Mouse (Mus musculus) inflammation-experienced regulatory T-cells, adult 6 months (primary cell): Measurements from ENCODE around the gene Gpatch1. TPM values are rescaled to one million over a fixed set of nuclear protein-coding genes. Genes with fewer than 3 reads are reported as not detected.

Experiments used
- ATAC-seq: one replicate; pipeline ENCODE4 v1.8.0; 2017
- polyA plus RNA-seq, 3 experiments: library from polyadenylated mRNA; unstranded; fragments of 100-300 nt; shearing (Covaris generic); gene quantifications; one replicate each; pipeline ENCODE4 v1.2.1; 2017

Gpatch1 gene
- polyA plus RNA-seq, result 10 to 100 TPM; 13.3 to 22.7 (median 21.2) TPM

DNA sequence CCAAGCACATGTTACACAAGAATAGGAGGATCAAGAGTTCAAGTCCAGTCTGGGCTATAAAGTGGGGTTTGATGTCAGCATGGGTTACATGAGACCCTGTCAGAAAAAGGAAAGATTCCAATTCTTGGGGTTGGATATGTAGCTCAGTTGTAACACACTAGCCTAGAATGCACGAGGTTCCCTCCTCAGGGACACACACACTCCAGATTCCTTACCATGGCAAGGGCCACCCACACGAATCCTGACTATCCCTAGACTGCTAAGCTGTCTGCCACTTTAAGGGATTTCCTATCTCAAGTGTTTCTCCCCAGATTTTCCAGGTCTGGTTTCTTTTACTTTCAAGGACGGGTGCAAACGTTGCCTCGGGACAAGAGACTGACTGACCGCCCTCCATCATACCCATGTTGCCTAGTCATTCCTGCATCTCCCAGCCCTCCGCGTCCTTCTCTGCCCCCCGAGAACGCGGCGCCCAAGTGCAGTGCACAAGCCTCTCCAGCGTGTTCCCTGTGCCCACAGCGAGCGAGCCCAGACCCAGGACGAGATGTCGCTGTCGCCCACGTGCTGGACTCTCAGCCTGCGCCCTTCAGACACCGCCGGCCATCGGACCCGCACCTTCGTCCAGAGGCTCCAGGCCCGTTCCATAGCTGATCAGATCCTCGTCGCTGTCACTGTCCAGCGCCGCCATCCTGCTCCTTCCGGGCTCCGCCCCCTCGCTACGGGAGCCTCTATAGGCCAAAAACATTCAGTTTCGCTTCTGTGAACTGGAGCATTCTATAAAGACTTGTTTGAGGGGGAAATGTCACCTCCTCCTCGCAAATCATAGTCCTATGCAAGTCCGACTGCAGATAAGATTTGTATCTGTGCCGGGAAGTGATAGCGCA lies at the start of gene Gpatch1:
TSS of gene Gpatch1 (minus strand) at position 712 of the 881 bp plus-strand sequence.
- ATAC-seq, result peak; percentile 95

DNA sequence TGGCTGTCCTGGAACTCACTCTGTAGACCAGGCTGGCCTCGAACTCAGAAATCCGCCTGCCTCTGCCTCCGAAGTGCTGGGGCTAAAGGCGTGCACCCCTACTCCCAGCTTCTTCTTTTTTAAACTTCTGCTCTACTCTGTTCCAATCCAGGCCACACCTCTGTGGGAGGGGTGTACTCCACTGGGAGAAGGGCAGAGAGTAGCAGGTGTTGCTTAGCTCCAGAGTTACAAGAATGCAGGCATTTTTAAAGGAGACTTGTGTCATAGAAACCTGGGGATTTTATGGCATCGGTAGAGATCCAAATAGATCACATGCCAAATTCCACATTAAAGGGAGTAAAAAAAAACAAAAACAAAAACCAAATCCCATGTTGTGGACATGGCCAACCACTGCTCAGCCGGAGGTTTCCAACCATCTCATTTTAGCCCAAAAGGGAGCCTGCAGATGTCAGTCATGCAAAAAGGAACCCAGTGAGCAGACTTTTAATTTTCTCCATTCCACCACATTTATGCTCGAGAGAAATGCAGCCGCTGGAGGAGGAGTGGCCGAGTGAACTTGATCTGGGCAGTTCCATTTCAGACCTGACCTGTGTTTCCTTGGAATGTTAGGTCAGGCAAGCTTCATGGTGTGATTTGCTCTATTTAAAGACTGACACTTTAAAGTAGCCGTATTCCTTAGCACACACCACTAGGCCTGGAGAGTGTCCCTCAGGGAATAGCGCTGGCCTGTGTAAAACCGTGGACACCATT lies 47.1 kb upstream of the Gpatch1 start:
- ATAC-seq, result no peak

DNA sequence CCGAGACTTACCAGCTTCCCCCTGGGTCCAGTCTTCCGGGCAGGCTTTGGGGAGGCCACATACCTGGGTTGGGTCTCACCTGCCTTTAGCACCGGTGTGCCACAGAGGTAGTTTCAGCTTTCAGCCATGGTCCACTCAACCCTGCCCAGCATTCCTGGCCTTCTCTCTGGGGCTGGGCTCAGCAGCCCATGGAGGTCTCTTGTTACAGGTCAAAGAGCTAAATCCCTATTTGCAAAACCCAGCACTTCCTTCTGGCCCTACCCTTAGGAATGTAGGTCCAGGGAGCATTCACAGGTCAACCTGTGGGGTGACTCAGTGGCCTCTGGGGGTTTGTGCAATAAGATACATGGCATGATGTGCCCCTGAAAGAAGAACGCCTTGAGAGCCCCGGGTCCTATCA lies 44.6 kb upstream of the Gpatch1 start:
- ATAC-seq, result no peak

DNA sequence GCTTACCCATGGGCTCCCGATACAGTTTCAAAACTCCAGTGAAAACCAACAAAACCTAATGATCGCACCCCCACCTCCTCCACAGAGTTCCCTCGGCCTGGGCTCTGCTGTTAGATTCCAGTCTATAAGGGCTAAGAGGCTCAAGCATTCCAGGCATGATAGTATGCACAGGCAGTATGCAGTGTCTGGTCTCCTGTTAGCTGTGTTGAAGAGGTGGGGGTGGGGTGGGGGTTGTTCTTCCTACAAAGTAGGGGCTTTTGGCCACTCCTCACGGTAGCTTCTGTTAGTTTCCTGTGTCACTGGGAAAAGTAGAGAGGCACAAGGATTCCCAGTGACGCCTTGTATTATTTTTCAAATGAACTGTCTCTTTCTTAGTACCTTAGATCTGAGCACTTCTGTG lies 44.0 kb upstream of the Gpatch1 start:
- ATAC-seq, result no peak

DNA sequence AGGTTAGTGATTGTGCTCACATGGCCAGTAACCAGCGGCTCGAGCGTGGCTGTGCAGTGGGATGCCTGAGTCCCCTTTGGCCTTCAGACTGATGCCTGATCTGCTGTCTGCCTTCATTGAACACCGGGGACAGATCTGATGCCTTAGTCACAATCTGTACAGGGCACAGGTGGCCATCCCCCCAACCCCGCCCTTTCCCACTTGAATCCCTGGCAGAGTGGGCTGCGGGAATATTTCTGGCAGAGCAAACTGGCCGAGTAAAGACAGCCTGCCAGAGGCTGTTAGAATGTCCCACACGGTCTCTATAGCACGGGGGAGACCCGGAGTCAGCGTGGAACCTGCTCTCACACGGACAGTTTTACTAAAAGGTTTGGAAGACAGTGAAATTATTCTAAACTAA lies 39.4 kb upstream of the Gpatch1 start:
- no peak for ATAC-seq

DNA sequence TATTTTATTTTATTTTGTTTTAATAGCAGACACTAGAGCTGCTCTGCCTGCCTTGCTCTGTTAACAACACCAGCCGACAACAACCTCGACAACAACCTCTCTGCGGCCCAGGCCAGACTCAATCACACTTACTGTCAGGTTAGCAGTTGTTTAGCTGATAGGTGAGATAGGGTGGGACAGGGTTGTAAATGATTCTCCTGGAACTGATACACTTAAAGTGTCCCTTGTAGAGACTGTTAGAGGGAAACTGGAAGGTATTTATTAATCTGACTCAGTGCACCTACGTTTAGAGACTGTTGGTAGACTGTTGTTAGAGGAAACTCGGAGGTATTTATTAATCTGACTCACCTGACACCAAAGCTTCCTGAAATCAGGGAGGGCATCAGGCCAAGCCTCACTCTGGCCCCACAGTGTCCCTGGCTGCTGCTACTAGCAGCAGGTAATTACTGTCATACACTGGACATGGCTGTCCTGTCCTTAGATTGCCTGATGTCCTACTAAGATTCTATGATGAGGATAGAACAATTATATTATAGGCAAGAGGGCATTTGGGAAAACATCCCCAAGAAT lies 37.1 kb upstream of the Gpatch1 start:
- ATAC-seq, result no peak

DNA sequence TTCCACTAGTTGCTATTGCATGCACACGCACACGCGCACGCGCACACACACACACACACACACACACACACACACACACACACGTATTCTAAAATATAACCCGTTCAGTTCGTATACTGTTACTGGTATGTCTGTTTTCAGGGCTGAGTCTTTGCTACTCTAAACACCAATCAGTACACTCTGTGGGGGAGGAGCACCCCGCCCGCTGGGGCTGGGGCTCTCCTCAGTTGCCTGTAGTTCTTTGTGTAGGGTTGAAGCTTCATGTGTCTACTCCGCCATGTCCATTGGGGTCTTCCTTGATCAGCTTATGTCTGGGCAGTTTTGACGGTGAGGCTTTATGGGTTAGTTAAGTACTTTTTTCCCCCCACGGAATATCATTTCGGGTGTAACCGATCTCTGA lies 35.1 kb upstream of the Gpatch1 start:
- no peak for ATAC-seq

DNA sequence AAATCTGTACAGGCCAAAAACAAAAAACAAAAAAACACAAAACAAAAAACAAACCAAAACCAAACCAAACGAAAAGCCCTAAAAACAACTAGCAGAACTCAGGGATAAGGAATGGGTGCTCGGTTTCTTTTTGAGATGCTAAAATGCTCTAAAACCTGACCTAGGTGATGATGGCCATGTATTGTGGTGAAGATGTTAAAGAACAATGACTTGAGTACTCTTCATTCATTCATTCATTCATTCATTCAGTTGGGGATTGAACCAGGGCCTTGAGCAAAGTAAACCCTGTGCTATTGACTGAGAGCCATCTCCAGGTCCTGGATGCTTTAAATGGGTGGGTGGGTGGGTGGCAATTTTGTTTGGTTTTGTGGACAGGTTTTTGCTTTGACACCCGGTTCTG lies 32.9 kb upstream of the Gpatch1 start:
- ATAC-seq, result no peak

DNA sequence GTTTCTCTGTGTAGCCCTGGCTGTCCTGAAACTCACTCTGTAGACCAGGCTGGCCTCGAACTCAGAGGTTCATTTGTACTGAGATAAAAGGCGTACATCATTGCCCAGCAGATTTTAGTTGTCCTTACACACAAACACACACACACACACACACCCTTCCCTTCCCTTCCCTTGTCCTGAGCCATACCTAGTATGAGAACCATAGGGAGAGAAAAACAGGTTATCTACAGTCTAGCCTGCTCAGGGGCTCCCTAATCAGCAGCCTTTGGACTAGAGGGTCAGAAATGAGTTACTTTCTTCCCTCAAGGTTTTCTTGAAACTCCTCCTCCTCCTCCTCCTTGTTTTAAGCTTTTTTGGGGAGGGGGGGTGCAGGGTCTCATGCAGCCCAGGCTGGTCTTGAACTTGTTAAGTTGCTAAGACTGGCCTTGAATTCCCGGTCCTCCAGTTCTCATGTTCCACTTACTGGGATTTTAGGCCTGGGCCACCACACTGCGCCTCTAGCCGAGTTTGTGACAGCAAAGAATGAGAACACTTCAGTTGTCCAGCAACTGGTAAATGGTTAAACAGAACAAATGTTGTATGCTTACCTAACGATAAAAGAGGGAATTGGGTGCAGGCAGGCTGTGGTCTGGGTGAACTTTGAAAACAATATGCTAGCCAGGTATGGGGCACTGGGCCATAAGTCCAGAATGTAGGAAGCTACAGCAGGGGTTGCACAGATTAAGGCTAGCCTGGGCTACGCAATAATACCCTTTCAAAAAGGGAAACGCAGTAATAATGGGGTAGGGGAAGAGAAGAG lies 31.8 kb upstream of the Gpatch1 start:
- ATAC-seq, result no peak

DNA sequence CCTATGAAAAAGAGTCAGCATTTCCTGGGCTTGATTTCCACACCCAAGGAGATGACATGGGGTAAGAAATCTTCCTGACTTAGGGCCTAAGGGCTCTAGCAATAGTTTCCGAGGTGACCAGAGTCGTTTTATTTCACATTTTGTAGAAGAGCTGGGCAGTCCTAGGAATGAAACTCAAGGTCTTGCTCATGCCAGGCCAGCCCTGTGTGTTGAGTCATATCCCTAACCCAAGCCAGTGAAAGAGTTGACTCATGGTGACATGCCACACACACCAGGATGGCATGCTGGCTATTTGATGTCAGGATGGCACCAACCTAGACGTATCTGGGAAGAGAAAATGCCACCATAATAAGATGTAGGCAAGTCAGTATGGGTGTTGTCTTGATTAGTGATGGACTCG lies 30.8 kb upstream of the Gpatch1 start:
- no peak for ATAC-seq

DNA sequence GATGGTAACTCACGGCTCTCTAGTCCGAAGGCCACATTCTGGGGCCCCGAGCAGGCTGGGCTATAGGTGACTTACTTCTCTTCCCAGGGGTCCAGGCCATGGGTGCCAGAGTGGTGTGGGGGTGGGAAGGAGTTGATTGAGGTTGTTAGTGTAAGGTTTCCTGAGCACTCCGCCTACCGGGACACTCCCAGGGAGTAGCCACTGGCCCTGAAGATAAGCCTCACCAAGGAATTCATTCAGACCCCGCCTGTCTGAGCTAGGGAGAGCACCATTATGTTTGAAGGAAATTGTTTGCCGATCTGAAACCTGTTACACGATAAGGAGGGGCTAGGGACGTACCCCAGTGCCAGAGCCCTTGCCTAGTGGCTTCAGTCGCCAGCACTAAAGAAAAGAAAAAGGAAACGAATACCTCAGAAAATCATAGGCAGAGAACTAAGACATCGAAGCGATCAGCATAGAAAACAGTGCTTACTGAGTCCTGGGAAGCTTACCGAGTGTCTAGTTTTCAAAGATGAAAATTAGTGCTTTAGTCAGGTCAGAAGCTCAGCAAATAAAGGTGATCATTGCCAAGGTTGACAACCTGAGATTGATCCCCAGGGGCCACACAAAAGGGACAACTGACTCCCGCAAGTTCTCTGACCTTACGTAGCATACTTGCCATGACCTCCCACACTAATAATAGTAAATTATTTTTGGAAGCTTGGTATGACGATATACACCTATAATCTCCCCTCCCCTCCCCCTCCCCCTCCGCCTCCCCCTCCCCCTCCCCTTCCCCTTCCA lies 29.9 kb upstream of the Gpatch1 start:
- ATAC-seq, result no peak

DNA sequence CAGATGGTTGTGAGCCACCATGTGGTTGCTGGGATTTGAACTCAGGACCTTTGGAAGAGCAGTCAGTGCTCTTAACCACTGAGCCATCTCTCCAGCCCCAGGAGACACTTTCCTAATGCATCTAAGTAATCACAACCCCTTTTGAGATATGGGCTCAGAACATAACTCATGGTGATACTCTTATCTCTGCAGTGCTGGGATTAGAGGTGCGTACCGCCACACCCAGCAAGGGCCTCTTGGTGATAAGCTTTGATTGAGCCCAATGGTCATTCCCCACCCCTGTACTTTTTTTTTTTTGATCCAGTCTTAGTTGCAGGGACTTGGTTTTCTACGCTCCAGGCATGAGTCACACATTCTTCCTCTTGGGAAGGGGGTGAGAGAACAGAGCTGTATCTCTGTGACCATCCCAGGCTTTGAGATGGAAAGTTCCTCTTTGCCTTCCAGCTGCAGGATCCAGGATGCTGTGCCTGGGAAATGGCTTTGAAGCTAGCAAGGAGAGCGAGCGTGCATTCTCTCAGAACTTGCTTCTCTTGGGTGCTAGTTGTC lies 26.6 kb upstream of the Gpatch1 start:
- ATAC-seq, result no peak

DNA sequence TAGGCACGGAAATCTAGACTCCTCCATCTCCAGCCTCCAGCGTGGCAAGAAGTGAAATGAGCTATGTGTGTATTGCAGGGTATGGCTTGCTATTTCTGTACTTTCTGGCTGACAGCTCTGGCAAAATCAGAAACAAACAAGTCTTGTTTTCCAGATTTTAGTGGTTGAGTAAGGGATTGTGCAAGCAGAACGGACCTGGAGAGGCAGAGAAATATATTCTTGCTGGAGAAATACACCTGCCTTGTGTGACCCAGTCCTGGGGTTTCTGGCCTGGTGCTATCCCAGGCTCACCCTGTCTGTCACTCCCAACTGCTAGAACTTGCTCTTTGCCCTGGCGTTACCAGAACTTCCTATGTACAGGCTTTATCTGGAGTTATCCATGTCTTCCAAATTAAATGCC lies 24.3 kb upstream of the Gpatch1 start:
- no peak for ATAC-seq

DNA sequence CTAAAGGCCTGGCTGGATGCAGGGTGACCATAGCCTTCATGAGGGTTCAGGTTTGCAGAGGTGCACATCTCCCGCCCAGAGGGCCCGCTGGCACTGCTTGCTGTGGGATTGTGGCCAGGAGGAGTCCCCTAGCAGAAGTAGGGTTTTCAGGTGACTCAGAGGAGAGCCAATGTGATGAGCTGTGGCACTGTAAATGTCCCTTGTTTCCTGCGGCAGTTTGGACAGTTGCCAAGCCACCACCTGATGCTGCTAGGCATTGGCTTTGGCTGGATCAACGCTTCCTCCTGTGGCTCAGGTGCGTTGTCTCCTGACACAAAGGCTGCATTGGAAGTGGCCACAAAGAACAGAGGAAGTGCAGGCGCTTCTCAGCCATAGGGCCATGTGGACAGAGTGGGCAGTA lies 23.0 kb upstream of the Gpatch1 start:
- no peak for ATAC-seq

DNA sequence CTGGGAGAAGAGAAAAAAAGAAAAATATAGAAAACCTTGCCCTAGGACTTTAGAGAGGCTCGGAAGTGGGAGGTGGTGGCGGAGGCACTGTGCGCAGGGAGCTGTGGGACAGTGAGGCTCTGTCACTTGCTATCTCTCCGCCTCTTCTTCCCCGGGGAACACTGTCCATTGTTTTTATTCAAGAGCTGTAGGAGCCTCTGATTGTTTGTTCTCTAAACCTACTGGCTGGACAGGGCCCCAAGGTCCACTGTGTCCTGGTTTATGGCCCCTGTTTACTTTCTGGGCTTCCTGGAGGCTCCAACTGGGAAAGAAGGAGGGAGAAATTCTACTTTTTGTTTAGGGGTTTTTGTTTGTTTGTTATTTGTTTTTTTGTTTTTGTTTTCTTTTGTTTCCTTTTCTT lies 22.0 kb upstream of the Gpatch1 start:
- no peak for ATAC-seq

DNA sequence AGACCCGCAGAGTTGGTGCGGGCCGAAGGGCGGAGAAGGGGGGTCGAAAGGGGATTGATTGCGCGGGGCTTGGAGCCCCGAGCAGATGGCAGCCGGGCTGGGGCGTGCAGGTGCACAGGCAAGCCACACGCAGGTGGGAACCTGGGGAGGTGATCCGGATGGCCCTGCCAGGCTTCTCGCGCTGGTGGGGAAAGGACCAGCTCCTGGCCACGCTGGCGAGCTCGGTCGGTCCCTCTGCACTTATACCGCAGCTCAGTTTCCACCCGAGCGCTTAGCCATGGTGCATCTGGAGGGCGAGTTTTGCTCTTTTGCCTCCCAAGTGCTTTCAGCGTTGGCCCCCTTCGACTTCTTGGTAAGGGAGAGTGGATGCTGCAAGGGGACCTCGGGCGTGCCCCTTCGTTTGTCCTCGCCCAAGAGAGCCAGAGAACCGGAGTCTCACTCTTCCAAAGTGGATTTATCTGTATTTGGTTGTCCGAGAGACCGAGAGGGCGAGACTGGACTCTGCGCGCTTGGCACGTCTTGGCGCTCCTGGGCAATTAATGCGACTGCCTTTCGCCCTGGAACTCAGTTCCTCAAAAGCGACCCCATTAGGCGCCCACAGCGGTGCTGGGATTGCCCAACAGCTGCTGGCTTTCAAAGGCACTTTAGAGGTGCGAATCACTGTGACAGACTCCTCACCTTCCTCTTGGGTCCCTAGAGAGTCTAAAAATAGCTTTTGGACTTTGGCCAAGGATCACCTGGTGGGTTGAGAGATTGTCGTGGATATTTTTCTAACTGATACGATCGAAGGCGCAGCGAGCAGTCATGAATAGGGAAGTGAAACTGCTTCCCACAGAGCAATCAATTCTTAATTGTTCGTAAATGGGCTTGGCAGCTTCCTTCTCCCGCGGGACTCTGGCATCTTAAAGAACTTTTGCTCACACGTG lies 16.6 kb upstream of the Gpatch1 start:
- no peak for ATAC-seq

DNA sequence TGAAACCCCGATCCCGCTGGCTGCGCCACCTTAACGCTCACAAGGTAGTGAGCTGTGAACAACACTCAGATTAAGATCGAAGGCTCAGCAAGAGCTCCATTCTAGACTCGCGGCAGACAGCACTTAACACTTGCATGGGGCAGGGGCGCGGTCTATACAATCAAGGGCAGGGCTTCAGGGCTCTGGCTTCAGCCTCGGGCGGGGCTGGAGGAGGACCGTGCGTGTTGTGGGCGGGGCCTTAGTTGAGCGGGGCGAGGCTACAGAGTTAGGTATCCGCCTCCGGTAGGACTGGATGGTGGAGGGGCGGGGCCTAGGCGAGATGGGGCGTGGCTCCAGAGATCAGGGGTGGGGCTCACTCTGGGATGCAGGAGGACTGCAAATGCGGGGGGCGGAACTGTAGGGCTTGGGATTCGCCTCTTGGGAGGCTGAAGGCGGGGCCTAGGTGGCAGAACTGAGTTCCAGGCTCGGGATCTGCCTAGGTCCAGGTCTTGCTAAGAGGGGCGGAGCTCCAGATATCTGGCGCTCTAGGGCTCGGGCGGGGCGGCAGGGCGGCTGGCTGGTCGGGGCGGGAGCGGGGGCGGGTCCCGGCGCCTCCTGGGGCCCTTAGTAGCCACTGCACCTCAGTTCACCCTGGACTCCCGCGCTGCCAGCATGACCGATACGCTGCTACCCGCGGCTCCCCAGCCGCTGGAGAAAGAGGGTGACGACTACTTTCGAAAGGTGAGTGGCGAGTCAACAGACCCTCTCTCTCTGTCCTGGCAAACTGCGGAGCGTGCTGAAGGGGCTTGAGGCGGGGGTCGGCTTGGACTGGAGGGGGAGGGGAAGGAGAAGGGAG lies 15.7 kb upstream of the Gpatch1 start, which contains the start of gene Rhpn2:
TSS of gene Rhpn2 (plus strand) at position 479 of the 835 bp plus-strand sequence.
- peak; percentile 98 for ATAC-seq

DNA sequence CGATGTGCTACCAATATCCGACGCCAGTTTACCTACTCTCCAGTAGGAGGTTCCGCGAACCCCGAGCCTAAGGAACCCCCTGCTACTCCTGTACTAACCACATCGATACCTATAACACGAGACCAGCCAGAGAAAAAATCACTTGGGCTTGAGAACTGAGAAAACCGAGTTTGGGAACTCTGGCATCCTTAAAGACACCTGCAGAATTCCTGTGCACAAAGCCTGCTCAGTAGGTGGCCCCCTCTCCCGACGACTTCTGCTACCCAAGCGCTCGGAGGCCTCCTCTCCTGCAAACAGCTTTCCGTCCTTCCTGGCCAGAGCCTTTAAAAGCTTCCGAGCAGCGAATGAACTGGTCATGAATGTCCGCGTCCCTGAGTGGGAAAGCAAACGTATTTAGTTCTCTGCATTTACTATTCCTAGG lies 15.0 kb upstream of the Gpatch1 start:
- ATAC-seq, result peak; percentile 9

DNA sequence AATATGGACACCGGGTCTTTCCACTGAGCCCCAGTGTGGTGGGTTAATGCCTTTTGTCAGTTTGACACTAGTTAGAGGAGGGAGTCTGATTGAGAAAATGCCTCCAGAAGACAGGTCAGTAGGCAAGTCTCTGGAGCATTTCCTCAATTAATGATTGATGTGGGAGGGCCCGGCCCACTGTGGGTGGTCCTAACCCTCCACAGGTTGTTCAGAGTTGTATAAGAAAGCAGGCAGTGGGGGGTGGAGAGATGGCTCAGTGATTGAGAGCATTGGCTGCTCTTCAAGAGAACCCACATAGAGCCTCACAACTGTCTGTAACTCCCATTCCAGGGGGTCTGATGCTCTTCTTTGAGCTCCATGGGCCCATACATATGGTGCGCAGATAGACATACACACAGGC lies 13.3 kb upstream of the Gpatch1 start:
- no peak for ATAC-seq
